Mouse (Mus musculus) midbrain, embryonic 11.5 days (tissue): ENCODE measurements around the gene Gm10024. TPM values are rescaled to one million over a fixed set of nuclear protein-coding genes. Genes with fewer than 3 reads are reported as not detected.
"Not testable (repeated sequence)": the region's sequence is repeated elsewhere in the genome, so short reads cannot be mapped to it uniquely, and the experiment has no call there.

Experiments used
- ATAC-seq: fragments of 200-750 bp; cut with Nextera tagmentation; 2 replicates; pipeline ENCODE4 v1.8.0; 2017; ENCODE audit warnings: moderate TSS enrichment, moderate library complexity; ENCODE audit not compliant: low FRiP score
- DNase-seq: peaks from one replicate; pipeline ENCODE4 v3.0.0; 2015; ENCODE audit warnings: low spot score; ENCODE audit errors: missing footprints
- H3K27ac ChIP-seq: fragments of 300-500 bp; sonication (generic); 2 replicates; pipeline ENCODE4 v1.5.1; 2014; ENCODE audit warnings: low read depth, low read length
- H3K27me3 ChIP-seq: fragments of 300-500 bp; sonication (generic); 2 replicates; pipeline ENCODE4 v1.6.1; 2014; ENCODE audit warnings: mild to moderate bottlenecking, low read length, moderate library complexity, mixed read lengths; ENCODE audit not compliant: control insufficient read depth, insufficient read depth
- H3K36me3 ChIP-seq: fragments of 300-500 bp; sonication (generic); 2 replicates; pipeline ENCODE4 v1.6.1; 2014; ENCODE audit warnings: mild to moderate bottlenecking, low read length, moderate library complexity, mixed read lengths; ENCODE audit not compliant: control insufficient read depth, insufficient read depth
- H3K4me1 ChIP-seq: fragments of 300-500 bp; sonication (generic); 2 replicates; pipeline ENCODE4 v1.6.1; 2014; ENCODE audit warnings: low read length; ENCODE audit not compliant: control insufficient read depth, insufficient read depth
- H3K4me2 ChIP-seq: fragments of 300-500 bp; sonication (generic); 2 replicates; pipeline ENCODE4 v1.6.1; 2014; ENCODE audit warnings: mild to moderate bottlenecking, moderate library complexity
- H3K4me3 ChIP-seq: fragments of 300-500 bp; sonication (generic); 2 replicates; pipeline ENCODE4 v1.5.1; 2014; ENCODE audit warnings: low read depth, low read length
- H3K9ac ChIP-seq: fragments of 300-500 bp; sonication (generic); 2 replicates; pipeline ENCODE4 v1.6.1; 2014; ENCODE audit warnings: low read length
- H3K9me3 ChIP-seq: fragments of 300-500 bp; sonication (generic); 2 replicates; pipeline ENCODE4 v1.6.1; 2016; ENCODE audit warnings: low read length; ENCODE audit not compliant: control insufficient read depth
- WGBS: fragments of 180-500 bp; shearing (Covaris S2); extraction: QIAGEN DNeasy Blood & Tissue Kit; methylation state at CpG from one replicate; pipeline ENCODE4 v1.1.7; 2014; 5-methylcytosine and 5-hydroxymethylcytosine counted together
- polyA plus RNA-seq: library from polyadenylated mRNA; unstranded; fragments of >200 nt; fragmentation: Nextera tagmentation; extraction: Ambion mirVana; gene quantifications from 2 replicates; pipeline ENCODE4 v1.2.1, GENCODE M21; 2014

The Gm10024 gene
- polyA plus RNA-seq, 1 experiment from 2014 or later, result not detected

GRCm38 (mm10) chr10:77684181-77684580 is 27.1 kb upstream of the Gm10024 start:
- 0 out of 2 replicates have a peak, but pooled peaks cover 2% of the 10 kb centered on the region for H3K4me1 ChIP-seq
- ATAC-seq, result no peak
- H3K27ac ChIP-seq, result no peak overlapping the region
- H3K36me3 ChIP-seq, result no peaks in the 10 kb centered on the region
- no peak overlapping the region for H3K4me3 ChIP-seq
- 36% methylated on average over 8 of the region's 8 CpGs for WGBS
- H3K9ac ChIP-seq, result no peak overlapping the region
- no peak for DNase-seq
- no peak overlapping the region for H3K4me2 ChIP-seq
- H3K27me3 ChIP-seq, result peaks cover 17% of the 10 kb centered on the region
- H3K9me3 ChIP-seq, result no peaks in the 10 kb centered on the region

- H3K27me3 ChIP-seq, result peaks cover 17% of the 10 kb centered on the region
- ATAC-seq, result no peak
- H3K4me3 ChIP-seq, result no peak within 1 kb of the TSS
- no peak within 1 kb of the TSS for H3K27ac ChIP-seq
- H3K4me2 ChIP-seq, result no peak within 1 kb of the TSS
- H3K9ac ChIP-seq, result no peak within 1 kb of the TSS
- WGBS, result 6% methylated on average over 22 of the region's 22 CpGs
- no peaks in the 10 kb centered on the region for H3K9me3 ChIP-seq
- H3K36me3 ChIP-seq, result no peaks in the 10 kb centered on the region
- no peak for DNase-seq
- H3K4me1 ChIP-seq, result 0 out of 2 replicates have a peak, but pooled peaks cover 2% of the 10 kb centered on the region
Measured at GRCm38 (mm10) chr10:77685895-77686664, 25.2 kb upstream of the Gm10024 start, which contains the start of gene Tspear. TSS of gene Tspear (plus strand) at chr10:77686569.

- H3K9ac ChIP-seq, result no peak overlapping the region
- DNase-seq (no peak), ATAC-seq (no peak)
- 0 out of 2 replicates have a peak, but pooled peaks cover 2% of the 10 kb centered on the region for H3K4me1 ChIP-seq
- H3K9me3 ChIP-seq, result no peaks in the 10 kb centered on the region
- no peaks in the 10 kb centered on the region for H3K36me3 ChIP-seq
- H3K27me3 ChIP-seq, result peaks cover 17% of the 10 kb centered on the region
- 35% methylated on average over 10 of the region's 10 CpGs for WGBS
- no peak overlapping the region for H3K4me3 ChIP-seq
- H3K4me2 ChIP-seq, result no peak overlapping the region
- no peak overlapping the region for H3K27ac ChIP-seq
Measured at GRCm38 (mm10) chr10:77687021-77687420, 24.2 kb upstream of the Gm10024 start.

GRCm38 (mm10) chr10:77690356-77690807 is 20.9 kb upstream of the Gm10024 start, which contains the start of gene Gm19402:
TSS of gene Gm19402 (minus strand) at chr10:77690757.
- not testable (repeated sequence) for H3K9ac ChIP-seq, H3K4me3 ChIP-seq, H3K36me3 ChIP-seq, DNase-seq, H3K27ac ChIP-seq, ATAC-seq, H3K4me2 ChIP-seq, H3K9me3 ChIP-seq, H3K4me1 ChIP-seq
- H3K27me3 ChIP-seq, result peaks cover 15% of the 10 kb centered on the region
- WGBS, result 75% methylated on average over 3 of the region's 3 CpGs

GRCm38 (mm10) chr10:77697133-77697532 is 14.1 kb upstream of the Gm10024 start, which contains the start of gene Gm9508:
TSS of gene Gm9508 (minus strand) at chr10:77697233.
- no peaks in the 10 kb centered on the region for H3K4me1 ChIP-seq
- no peak within 1 kb of the TSS for H3K9ac ChIP-seq
- no peak within 1 kb of the TSS for H3K4me3 ChIP-seq
- ATAC-seq (no peak), DNase-seq (no peak)
- H3K36me3 ChIP-seq, result no peaks in the 10 kb centered on the region
- no peak within 1 kb of the TSS for H3K27ac ChIP-seq
- H3K27me3 ChIP-seq, result no peaks in the 10 kb centered on the region
- no peaks in the 10 kb centered on the region for H3K9me3 ChIP-seq
- H3K4me2 ChIP-seq, result no peak within 1 kb of the TSS
- 41% methylated on average over 4 of the region's 4 CpGs for WGBS

- peaks cover 2% of the 10 kb centered on the region; the same call in 1 of the 2 replicates for H3K9me3 ChIP-seq
- H3K9ac ChIP-seq, result no peak within 1 kb of the TSS
- WGBS, result 83% methylated on average over 1 of the region's 1 CpGs
- DNase-seq (no peak), ATAC-seq (no peak)
- no peak within 1 kb of the TSS for H3K4me3 ChIP-seq
- H3K27ac ChIP-seq, result no peak within 1 kb of the TSS
- no peaks in the 10 kb centered on the region for H3K27me3 ChIP-seq
- H3K36me3 ChIP-seq, result no peaks in the 10 kb centered on the region
- H3K4me1 ChIP-seq, result no peaks in the 10 kb centered on the region
- H3K4me2 ChIP-seq, result no peak within 1 kb of the TSS
Measured at GRCm38 (mm10) chr10:77706326-77706725, 4.9 kb upstream of the Gm10024 start, which contains the start of gene Gm10272. TSS of gene Gm10272 (plus strand) at chr10:77706626.

- no peak for ATAC-seq
- 87% methylated on average over 3 of the region's 3 CpGs for WGBS
- no peak overlapping the region for H3K9ac ChIP-seq
Measured at GRCm38 (mm10) chr10:77709831-77710230, 1.4 kb upstream of the Gm10024 start.

GRCm38 (mm10) chr10:77713734-77714133 is 2.5 kb downstream of the Gm10024 start:
- DNase-seq, result no peak
- WGBS, result 71% methylated on average over 4 of the region's 4 CpGs
- Histone ChIP-seq H3K4me2 (no peak overlapping the region), H3K4me1 (no peaks in the 10 kb centered on the region), H3K27me3 (no peaks in the 10 kb centered on the region), H3K4me3 (no peak overlapping the region), H3K9ac (no peak overlapping the region), H3K9me3 (no peaks in the 10 kb centered on the region), H3K27ac (no peak overlapping the region), H3K36me3 (no peaks in the 10 kb centered on the region)
- no peak for ATAC-seq

More at GRCm38 (mm10) chr10:77709831-77710230, 1.4 kb upstream of the Gm10024 start:
- H3K9me3 ChIP-seq, result 0 out of 2 replicates have a peak, but pooled peaks cover 2% of the 10 kb centered on the region
- H3K4me3 ChIP-seq, result no peak overlapping the region
- no peak overlapping the region for H3K27ac ChIP-seq
- no peaks in the 10 kb centered on the region for H3K27me3 ChIP-seq
- H3K36me3 ChIP-seq, result no peaks in the 10 kb centered on the region
- DNase-seq, result no peak
- H3K4me1 ChIP-seq, result no peaks in the 10 kb centered on the region
- no peak overlapping the region for H3K4me2 ChIP-seq

GRCm38 (mm10) chr10:77715507-77715906 is 4.2 kb downstream of the Gm10024 start, which contains the start of gene Gm10142:
TSS of gene Gm10142 (plus strand) at chr10:77715807.
- Histone ChIP-seq H3K27ac (no peak within 1 kb of the TSS), H3K4me3 (no peak within 1 kb of the TSS), H3K4me2 (no peak within 1 kb of the TSS), H3K36me3 (no peaks in the 10 kb centered on the region), H3K4me1 (no peaks in the 10 kb centered on the region), H3K9ac (no peak within 1 kb of the TSS), H3K27me3 (no peaks in the 10 kb centered on the region), H3K9me3 (no peaks in the 10 kb centered on the region)
- WGBS, result 90% methylated on average over 1 of the region's 1 CpGs
- DNase-seq, result no peak
- no peak for ATAC-seq
